Mouse (Mus musculus) activated CD4-positive, CD25-positive, alpha-beta regulatory T cell, adult 4 months (primary cell): ENCODE measurements around the gene Olfm1. TPM values are rescaled to one million over a fixed set of nuclear protein-coding genes. Genes with fewer than 3 reads are reported as not detected.

Experiments
- polyA plus RNA-seq, 2 experiments: library from polyadenylated mRNA; unstranded; fragments of 100-300 nt; shearing (Covaris generic); gene quantifications; one replicate each; pipeline ENCODE4 v1.2.1; 2017

Olfm1 gene
- polyA plus RNA-seq, 2 experiments from 2014 or later, result 0.17 TPM; not detected in 1

Other genes with a start within 250 kb of the Olfm1 start
- gene Fcnb, start 108.1 kb upstream of the Olfm1 start, polyA plus RNA-seq, result not detected